Mouse (Mus musculus) spleen, postnatal 4 days (tissue): ENCODE results near the gene Zbed5.
"Not testable (repeated sequence)": the region's sequence is repeated elsewhere in the genome, so short reads cannot be mapped to it uniquely, and the experiment has no call there.

Experiments
- DNase-seq, 2 experiments: peaks; one replicate each; pipeline ENCODE4 v3.0.0; 2022; ENCODE audit warnings: low spot score in 2 of 2

Gene Zbed5

DNA sequence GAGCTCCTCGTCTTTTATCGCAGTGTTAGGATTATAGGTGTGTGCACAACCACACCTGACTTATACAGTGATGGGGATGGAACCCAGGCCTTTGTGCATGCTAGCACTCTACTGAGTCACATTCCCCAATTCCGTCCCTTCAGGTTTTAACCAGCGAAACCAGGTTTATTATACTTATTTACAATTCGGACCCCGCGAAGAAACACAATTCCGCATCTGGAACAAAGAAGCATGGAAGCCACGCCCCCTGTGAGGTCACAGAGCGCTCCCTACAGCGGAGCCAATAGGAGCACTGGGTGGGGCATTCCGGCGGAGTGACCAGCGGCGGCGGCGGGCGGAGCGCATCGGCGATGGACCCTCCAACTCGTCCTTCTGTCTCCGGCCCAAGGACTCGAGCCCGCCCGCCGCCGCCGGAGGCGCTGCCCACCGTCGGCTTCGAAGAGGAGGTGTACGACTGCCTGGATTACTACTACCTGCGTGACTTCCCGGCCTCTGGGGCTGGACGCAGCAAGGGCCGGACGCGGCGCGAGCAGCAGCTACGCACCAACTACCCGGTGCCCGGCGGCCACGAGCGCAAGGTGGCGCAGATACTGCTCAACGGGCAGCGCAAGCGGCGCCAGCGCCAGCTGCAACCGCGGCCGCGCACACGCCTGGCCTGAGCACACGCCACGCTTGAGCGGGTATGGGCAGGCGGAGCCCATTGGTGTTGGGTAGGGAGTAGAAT is 12.9 kb downstream of the Zbed5 start, which contains the start of gene Nupr1l:
TSS of gene Nupr1l (plus strand) at position 299 of the 724 bp plus-strand sequence.
- peak; percentile 84 to 91 for DNase-seq

DNA sequence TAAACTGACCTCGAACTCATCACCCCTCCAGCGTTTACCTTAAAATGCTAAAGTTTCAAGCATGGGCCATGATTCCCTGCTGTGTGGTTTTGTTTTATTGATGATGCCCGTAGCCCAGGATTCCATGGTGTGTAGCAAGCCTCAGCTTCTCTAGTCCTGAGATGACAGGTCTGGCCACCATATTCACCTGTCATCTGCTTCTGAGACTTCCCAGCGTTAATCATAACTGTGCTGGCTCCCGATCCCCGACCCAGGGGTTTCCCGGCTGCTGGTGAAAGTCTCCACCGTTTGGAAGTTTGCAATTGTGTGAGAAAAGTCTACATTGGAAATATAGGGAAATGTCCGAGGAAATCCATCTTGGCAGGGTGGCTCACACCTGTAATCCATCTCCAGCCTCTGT is 13.6 kb downstream of the Zbed5 start:
- no peak for DNase-seq

DNA sequence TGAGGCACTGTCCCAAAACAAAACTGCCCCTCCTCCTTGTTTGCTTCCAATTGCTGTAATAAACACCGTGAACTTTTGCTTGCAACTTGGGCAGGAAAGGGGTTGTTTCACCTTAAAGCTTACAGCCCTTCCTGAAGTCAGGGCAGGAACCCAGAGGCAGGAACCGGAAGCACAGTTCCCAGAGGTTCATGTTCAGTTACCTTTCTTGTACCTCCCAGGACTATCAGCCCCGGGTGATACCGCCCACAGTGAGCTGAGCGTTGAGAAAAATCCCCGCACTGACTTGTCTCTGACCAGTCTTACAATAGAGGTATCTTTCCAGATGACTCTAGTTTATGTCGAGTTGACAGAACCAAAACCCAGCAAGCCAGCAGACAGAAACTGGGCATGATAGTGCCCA is 14.1 kb downstream of the Zbed5 start:
- DNase-seq: no peak

DNA sequence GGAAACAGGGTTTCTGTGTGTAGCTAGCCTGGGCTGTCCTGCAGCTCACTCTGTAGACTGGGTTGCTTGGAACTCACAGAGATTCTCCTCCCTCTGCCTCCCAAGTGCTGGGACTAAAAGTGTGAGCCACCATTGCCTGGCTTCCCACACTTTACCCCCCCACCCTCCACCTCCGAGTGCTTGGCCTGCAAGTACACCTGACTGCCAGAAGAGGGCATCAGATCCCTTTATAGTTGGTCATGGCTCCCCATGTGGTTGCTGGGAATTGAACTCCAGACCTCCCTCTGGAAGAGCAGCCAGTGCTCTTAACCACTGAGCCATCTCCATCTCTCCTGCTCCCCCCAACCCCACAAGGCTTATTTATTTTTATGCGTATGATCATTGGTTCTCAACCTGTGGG is 18.5 kb downstream of the Zbed5 start:
- DNase-seq: peak in 1 of 2 experiments; percentile 29

DNA sequence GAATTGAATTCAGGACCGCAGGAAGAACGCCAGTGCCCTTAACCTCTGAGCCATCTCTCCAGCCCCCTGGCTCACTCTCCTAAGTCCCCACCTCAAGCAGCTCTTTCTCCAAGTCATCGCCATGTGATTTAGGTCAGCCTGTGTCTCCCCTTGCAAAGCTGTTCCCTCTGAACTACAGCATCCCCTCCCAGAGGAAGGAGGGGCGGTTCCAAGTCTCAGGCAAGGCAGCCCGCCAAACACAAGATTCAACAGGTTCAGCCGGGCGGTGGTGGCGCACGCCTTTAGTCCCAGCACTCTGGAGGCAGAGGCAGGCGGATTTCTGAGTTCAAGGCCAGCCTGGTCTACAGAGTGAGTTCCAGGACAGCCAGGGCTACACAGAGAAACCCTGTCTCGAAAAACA is 20.0 kb downstream of the Zbed5 start:
- not testable (repeated sequence) for DNase-seq

DNA sequence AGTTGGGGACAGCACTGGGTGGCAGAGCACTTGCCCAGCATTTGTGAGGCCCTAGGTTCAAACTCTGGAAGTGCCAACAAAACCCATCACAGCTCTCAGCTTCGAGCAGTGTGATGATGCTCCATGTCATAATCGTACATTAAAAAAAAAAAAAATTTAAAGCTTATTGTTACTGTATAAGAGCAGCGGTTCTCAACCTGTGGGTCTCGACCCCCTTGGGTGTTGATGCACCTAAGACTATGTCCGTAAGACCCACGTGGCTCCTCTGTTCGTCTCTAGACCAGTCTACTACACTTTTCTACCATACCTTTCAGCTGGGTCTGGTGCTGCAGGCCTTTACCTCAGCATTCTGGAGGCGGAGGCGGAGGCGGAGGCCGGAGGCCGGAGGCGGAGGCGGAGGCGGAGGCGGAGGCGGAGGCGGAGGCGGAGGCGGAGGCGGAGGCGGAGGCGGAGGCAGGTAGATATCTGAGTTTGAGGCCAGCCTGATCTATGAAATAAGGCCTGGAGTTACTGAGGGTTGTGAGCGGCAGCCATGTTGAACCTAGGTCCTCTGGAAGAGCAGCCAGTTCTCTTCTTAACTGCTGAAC is 22.6 kb downstream of the Zbed5 start:
- DNase-seq: no peak

DNA sequence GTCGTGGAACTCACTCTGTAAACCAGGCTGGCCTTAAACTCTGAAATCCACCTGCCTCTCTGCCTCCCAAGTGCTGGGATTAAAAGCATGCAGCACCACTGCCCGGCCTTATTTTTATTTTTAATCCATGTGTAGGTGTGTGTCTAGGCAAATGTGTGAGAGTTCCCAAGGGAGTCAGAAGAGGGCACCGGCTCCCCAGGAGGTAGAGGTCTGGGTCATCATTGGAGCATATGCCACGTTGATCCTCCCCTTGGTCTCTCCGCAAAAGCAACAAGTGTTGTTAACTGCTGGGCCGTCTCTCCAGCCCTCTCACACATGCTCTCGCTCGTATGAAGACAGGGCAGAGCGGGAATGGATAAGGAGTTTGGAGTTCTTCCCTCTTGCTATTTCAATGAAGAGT is 23.2 kb downstream of the Zbed5 start:
- DNase-seq: no peak

DNA sequence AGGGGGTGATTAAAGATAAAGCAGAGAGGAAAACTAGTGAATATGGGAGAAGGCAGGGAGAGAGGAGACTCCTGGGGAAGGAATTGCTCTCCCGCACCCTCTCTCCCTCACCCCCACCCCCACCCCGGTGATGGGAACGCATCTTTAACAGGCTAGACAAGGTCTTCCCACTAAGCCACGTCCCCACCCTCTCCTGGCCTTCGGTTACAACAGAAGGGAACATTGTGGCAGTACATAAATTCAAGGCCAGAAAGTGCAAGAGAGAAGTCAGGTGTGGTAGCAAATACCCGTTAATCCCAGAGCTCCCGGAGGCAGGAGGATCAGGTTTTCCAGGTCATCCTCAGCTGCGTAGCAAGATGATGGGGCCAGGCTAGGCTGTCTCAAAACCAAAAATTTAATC is 23.8 kb downstream of the Zbed5 start:
- no peak for DNase-seq

DNA sequence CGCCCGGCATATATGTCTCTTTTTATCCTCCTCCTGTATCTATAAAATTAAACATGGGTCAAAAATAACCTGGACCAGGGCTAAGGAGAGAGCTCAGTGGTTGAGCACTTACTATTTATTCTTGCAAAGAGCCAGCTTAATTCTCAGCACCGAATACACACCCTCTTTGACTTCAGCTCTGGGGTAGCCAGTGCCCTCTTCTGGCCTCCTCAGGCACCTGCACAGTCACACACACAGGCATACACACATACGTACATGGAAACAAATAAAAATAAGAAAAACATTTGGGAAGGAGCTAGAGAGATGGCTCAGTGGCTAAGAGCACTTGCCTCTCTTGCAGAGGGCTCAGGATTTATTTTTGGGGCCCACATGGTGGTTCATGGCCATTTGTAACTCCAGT is 26.4 kb downstream of the Zbed5 start:
- DNase-seq: no peak

DNA sequence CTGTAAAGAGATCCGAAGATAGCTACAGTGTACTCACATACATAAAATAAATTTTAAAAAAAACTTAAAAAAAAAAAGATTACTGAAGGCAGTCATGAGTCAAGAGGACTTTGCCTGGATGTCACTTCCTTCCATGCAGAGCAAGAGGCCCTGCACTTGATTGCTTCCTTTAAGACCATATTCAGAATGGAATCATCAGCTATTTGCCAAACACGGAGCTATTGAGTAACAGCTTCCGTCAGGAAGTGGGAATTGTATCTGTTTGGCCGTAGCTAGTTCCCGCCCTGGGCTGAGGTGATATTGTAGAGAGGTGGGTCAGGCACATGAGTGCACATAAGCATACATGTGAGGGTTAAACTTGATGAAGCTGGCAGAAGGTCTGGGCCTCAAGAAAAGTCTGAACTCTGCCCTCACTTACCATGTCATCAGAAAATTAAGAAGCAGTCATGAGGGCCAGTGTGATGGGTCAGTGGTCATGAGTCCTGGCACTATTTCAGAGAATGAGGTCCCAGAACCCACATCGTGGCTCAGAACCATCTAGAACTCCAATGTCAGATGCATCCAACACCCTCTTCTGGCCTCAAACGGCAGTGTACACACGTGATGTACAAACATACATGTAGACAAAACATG is 29.4 kb downstream of the Zbed5 start:
- no peak for DNase-seq

DNA sequence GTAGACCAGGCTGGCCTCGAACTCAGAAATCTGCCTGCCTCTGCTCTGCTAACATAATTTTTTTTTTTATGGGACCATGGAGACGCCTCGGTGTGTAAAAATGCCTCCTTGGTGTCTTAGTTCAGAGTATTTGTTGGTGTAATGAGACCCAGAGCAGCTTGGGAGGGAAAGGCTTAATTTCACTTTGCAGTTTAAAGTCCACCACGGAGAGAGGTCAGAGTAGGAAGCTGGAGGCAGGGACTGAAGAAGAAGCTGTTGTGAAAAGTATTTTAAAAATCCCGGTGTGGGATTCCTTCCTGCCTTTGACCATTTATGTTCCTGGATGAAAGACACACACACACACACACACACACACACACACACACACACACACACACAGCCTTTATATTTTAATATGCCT is 30.4 kb downstream of the Zbed5 start:
- DNase-seq: no peak

DNA sequence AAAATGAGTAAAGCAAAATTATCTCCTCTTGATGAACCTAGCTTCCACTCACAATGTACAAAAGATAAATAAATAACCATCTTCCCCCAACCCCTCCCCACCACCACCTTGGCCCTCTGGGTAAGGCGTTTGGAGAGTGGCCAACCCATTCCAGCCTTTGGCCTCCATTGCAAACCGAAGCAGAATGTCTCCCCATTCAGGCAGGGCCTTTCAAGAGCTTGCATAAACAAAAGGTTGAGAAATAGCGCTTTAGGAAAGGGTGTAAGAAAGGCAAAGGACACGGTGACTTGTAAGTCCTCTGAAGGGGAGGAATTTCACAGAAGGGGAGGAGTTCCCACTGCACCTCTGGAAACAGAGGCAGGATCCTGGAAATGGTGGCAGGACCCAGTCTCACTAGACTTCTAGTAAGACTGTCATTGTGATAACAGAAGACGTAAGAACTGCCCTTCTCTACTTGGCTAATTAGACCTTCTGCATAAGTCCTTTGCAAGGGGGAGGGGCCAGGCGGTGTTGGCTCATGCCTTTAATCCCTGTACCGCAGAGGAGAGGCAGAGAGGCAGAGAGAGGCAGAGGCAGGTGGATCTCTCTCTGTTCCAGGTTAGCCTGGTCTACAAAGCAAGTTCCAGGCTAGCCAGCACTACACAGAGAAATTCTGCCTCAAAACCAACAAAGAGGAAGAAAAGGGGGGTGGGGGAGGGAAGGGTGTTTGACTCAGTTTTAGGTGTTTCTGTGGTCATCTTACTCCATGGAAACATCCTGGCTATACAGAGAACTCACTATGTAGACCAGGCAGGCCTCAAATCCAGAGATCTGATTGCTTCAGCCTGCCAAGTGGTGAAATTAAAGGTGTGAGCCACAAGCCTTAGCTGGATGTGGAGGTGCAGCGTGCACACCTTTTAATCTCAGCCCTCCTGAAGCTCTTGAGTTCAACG is 34.7 kb downstream of the Zbed5 start:
- DNase-seq: no peak

DNA sequence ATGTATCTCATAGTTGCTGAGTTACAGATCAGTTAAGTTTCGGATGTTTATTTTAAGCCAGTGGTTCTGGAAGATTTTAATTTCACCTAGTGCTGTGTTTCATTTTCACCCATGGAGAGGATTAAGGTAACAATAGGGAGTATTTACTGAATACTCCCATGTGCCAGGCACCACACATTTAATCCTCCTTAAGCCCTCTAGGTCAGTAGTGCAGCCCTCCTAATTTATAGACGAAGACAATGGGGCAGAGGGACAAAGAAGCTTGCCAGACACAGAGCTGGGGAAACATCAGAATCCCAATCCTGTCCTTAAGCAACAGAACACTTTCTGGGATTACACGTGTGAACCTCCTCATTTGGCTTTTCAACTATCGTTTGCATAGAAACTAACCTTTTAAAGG is 41.4 kb downstream of the Zbed5 start:
- no peak for DNase-seq

DNA sequence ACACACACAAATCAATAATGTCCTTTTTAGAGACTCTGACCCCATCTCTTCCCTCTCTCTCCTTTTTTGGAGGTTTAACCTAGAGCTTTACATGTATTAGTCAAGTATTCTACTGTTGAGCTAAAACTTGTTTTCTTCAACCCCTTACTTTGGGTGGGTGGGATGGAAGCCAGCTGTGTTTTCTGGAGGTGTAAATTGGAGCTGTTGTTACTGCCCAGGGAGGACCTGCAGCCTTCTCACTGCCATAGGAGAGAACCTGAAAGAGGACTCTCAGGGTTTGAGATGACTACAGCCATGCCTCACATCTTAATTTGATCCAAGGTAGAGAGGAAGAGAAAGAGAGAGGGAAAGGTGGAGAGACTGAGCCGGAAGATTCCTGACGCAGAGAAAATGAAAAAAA is 44.8 kb downstream of the Zbed5 start:
- no peak for DNase-seq

DNA sequence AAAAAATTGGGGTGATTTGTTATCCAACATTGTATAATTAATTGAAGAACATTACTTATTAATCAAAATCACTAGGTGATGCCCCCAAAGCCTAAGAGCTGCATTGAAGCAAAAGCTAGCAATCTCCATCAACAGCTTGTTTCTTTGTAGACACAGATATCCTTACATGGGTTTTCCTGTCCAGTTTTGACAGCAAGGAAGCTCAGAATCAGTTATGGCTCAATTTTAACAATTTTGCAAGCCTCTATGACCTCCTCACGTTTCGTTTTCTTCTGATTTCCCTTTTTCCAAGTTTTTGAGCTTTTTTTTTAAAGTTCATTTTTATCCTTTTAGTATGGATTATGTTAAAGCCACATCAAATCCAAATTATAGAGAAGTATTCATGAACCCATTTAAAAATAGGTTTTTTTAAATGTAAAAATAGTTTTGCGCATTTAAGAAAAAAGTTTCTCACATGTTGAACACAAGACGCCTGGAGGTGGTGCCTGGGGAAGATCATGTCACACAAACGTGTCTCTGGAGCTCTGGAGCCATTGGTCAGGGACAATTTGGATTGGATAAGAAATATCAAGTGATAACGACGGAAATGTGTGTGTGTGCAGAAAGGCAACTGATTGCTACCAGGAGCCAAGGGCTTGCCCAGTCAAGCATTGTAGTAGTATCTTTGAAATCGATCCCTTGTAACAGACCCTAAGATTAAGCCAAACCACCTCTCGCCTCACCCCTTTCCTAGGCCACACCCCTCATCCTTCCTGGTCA is 45.4 kb downstream of the Zbed5 start:
- DNase-seq: no peak

DNA sequence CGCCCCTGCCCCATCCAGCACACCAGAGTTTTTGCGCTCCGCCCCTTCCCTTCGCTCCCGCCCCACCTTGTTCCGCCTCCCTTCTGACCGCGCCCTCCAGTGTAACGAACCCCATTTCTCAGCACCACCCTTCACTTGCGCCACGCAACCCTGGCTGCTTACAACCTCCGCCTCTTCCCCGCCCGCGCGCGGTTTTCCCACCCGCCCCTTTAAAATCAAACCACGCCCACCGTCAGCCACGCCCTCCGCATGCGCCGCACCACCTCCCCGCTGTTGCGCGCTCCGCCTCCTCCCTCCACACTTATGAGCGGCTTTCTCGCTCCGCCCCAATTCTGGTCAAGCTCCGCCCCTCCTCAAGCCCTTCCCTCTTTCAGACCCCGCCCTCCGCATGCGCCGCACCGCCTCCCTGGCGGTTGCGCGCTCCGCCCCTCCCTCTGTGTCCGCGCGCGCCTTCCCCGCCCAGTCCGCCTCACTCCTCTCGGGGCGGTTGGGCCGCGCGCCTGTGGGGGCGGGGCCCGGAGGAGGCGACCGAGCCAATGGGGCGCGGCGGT is 46.0 kb downstream of the Zbed5 start, which contains the start of gene Vkorc1l1:
TSS of gene Vkorc1l1 (plus strand) at position 476 of the 551 bp plus-strand sequence.
- peak; percentile 100 for DNase-seq

DNA sequence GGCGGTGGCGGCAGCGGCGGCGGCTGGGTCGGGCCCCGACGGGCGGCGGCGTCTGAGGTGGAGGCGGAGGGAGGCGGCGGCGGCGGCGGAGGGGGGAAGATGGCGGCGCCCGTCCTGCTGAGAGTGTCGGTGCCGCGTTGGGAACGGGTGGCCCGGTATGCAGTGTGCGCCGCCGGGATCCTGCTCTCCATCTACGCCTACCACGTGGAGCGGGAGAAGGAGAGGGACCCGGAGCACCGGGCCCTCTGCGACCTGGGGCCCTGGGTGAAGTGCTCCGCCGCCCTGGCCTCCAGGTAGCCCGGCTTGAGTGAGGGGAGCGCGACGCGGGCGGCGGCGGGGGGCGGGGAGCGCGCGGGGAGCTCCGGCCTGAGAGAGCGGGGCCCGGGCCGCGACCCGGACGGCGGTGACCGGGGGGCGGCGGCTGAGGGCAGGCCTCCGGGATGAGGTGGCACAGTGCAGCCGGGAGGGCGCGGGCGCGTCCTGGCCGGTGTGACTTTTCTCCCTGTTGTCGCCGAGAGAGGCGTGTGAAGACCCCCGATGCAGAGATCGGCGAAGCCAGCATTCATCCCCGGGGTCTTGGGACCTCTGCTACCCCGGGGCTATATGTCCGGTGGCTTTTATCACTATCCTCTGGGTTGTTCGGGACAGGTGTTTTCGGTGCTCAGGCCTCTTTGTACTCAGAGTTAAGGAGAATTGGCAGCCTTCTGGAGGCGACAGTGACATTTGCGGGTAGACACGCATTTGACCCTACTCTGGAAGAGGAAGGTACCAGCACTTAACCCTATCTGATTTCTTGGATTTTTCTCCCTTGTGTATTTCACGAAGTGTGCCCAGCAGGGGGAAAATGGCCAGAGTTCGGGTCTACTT is 46.8 kb downstream of the Zbed5 start:
- DNase-seq: peak; percentile 55 to 82

DNA sequence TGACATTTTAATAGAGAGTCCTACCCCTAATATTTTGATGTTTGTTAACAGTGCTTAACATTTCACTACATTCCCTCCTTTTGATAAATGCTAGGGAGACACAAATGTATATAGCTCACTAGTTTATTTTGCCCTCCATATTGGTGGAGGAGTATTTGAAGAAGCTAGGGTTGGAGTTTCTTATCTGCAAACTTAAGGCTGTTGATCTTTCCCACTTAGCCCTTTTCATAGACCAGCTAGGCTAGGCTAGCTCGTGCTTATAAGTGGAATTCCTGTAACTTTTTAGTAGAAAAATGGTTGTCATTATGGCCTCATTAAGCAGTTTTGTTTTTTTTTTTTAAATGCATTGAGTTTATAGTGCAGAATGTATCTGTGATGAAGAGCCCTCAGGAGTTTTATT is 47.9 kb downstream of the Zbed5 start:
- DNase-seq: no peak

DNA sequence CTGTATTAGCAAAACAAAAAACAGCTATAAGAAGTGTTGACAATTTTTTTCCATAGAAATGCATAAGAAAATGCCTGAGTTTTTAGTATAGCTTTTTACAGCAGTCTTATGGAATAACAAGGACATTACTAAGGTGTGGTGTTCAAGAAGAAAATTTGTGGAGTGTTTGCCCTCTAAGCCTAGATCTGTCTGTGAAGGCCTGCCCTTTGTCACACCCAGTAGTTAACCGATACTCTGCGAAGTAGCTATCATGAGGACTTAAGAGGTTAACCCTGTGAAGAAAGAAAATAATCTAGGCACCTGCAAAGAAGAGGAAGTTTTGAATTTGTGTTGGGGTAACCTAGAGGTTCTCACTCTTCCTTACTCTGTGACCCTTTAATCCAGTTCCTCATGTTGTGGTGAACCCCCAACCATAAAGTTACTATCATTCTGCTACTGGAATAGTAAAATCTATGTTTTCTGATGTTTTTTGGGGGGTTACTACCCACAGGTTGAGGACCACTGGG is 52.1 kb downstream of the Zbed5 start:
- DNase-seq: no peak

DNA sequence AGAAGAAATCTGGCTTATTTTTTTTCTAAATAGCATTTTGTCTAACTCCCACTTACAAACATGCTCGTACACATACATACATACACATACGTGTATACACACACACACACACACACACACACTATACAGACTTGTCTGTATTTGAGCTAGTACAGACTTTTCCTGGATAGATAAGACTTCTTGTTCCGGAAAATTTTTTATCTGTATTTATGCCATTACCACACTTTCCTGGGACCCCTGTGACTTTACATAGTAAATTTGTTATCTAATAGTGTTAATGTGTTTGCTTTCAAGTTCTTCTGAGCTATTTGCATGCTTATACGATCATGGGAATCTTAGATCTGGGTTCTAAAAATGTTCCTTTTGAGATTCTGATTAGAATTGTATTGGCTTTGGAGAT is 56.6 kb downstream of the Zbed5 start:
- DNase-seq: no peak
